Mouse (Mus musculus): ENCODE results near the gene Vdac1.

DNA sequence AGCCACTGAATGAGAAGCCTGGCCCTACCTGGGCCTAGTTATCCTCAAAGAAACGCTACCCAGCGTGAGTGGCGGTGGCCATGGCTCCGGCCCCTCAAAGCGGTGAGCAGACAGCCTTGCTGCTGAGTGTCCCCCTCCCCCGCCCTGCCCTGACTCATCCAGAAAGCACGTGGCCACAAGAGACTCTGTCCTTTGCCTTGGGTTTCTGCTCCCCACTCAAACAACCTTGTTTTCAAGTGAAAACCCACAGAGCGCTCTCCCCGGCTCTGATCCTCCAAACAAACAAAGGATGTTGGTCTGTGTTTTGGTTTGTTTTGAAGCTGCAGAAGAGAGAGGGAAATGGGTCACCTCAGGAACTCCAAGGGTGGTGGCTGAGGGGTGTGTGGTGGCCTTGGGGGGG is 19.7 kb upstream of the Vdac1 start:
- TF ChIP-seq CTCF (IDR thresholded peaks at IDR 0.05; ENCODE audit: low read depth) (no peak), EP300 (IDR thresholded peaks at IDR 0.05; ENCODE audit: low read depth) (no peak)

All from liver, embryonic 14.5 days (tissue).